8 mouse cellular contexts compared by ENCODE assay signal in genomic region chr16:96819649-96820048, GRCm38 (mm10).
DNase-seq lines count a peak whose midpoint lies in the region; ATAC-seq and TF ChIP-seq lines count a peak whose summit lies in the region.

No protein-coding gene starts in this region.

- peak; percentile 74; the same call in 1 of the 2 replicates for TF ChIP-seq CTCF in brain, embryonic 14.5 days (IDR thresholded peaks at IDR 0.05; ENCODE audit: borderline replicate concordance, extremely low read depth, insufficient read depth, insufficient read length)

- H3K27me3 ChIP-seq in hindbrain, embryonic 15.5 days: no peaks in the 10 kb centered on the region

- no peak overlapping the region for H3K9ac ChIP-seq in hindbrain, embryonic 15.5 days

- H3K4me1 ChIP-seq in hindbrain, embryonic 15.5 days (replicated peaks): no peaks in the 10 kb centered on the region

- H3K36me3 ChIP-seq in hindbrain, embryonic 15.5 days: 0 out of 2 replicates have a peak, but pooled peaks cover 8% of the 10 kb centered on the region

- no peak overlapping the region for H3K27ac ChIP-seq in hindbrain, embryonic 15.5 days (replicated peaks)

- DNase-seq in ES-CJ7 (ENCODE audit: low read depth, low spot score): peak; percentile 92
- peak; percentile 87 for DNase-seq in brain, embryonic 14.5 days (ENCODE audit: low read depth)
- DNase-seq in layer of hippocampus, postnatal 36 days: peak; percentile 59 to 72
- DNase-seq in lung, postnatal 4 days: peak; percentile 60 to 63
- DNase-seq in retina, postnatal 7 days (ENCODE audit: low read depth, low spot score): peak; percentile 78
- peak; percentile 15 to 39 for DNase-seq in urinary bladder, adult 18-20 months (ENCODE audit: low spot score in 2 of 2)

- no peaks in the 10 kb centered on the region for H3K9me3 ChIP-seq in hindbrain, embryonic 15.5 days

- ATAC-seq in erythroid progenitor cell, adult 5-6 weeks (replicated peaks; ENCODE audit: low FRiP score, poor library complexity, severe bottlenecking): peak; percentile 64; the same call in 1 of the 2 replicates
- 0 out of 2 replicates have a peak, but pooled peaks have one; percentile 34 for ATAC-seq in hindbrain, embryonic 15.5 days (ENCODE audit: low FRiP score, low read depth)

- no peak for TF ChIP-seq POLR2A in brain, embryonic 14.5 days (IDR thresholded peaks at IDR 0.05; ENCODE audit: borderline replicate concordance, extremely low read depth, insufficient read depth, insufficient read length, poor library complexity, severe bottlenecking)

- no peak overlapping the region for H3K4me2 ChIP-seq in hindbrain, embryonic 15.5 days

- H3K4me3 ChIP-seq in hindbrain, embryonic 15.5 days: no peak overlapping the region

- 26% methylated on average over 16 of the region's 16 CpGs for WGBS in hindbrain, embryonic 15.5 days

Comparison
In these comparisons a context has a peak if more than half of its experiments do, and no peak if none do; other contexts are left out.
1. DNase-seq: peak in every context shown above with its lines; median percentile 92 in ES-CJ7; 87 in brain, embryonic 14.5 days; 78 in retina, postnatal 7 days; 66 in layer of hippocampus, postnatal 36 days; 62 in lung, postnatal 4 days; 27 in urinary bladder, adult 18-20 months.